Mouse (Mus musculus): ENCODE measurements around the gene Sbp.

Gene Sbp

DNA sequence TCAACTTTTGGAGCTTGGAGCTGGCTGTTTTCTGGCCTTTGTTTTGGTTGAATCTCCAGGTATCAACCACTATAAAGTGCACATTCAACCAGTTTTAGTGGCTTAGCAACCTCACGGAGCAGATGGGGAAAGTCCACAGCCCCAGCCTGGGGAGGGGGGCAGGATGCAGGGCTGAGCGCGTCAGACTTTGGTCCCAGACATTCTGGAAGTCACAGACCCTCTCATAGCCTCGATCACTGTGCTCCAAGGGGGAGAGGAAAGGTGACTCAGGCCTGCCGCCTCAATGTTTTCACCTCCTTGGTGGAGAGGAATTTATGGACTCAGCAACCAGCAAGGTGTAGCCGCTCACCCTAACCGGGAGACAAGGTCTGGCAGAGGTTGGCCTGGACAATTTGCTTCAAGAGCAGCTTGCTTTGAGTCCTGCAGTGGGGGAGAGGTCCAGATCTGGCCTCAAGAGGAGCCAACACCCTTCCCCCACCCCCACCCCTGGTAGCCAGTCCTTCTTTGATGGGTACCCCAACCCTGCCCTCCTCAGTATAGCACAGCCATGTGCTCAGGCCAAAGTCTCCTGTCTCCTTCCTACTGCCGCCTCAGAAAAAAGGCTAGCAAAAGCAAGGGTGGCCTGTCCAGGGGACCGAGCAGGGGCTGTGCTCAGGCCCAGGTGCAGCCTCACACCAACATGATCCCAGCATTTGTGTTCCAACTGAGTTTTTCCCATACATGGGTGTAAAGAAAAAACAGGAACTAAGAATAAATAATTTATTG lies 51.5 kb downstream of the Sbp start:
- DNase-seq = no peak

DNA sequence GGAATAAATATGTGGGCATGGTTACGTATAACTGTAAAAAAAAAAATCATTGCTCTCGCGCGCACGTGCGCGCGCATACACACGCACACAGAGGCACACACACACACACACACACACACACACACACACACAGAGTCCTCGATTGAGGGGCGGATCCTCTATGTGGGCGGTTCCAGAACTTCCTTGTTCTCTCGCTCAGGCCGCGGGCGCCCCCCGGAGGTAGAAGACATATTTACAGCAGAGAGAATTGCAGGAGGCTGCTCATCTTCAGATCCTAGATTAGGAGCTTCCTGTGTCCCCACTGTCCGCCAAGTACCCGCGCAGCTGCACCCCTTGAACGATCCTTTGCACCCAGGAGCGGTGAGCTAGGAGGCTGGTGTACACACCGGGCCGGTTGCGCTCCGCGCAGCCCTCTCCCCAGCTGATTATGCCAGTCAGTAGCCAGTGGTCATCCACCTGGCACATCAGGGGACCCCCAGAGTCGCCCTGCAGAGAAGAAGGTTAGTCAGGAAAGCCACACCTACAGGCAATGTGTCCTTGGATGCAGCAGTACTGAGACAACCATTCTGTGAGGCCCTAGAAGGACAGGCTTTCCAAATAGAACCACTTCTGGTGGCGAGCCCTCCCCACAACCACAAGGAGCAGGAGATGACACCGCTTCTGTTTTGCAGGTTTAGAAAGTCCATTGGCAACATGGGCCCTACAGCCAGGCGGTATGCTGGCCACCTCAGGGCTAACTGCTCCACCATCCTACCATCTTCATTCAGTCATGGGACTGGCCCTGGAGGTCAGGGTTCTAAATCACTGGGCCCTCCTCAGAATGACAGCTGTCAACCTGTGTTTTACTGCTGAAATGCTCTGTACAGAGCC lies 52.3 kb downstream of the Sbp start:
- DNase-seq = peak; percentile 87 to 89

DNA sequence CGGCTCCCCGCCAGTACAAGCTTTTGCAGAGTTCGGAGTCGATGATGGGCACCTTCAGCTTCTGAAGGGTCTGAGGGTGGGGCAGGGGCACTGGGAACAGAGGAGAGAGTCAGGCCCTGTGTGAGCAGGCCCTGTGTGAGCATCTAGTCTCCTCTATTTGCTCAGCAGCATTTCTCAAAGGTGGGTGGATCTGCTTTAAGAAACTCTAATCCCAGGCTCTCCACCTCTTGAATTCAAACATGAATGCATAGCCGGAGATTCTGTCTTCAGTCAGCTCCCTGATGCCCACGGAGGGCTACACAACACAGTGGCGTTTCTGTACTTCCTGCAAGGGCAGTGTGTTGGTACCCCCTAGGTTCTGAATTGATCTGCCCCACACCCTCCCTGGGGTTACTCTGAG lies 53.2 kb downstream of the Sbp start:
- no peak for DNase-seq

Data from B cell, adult 2 months (primary cell).